ENCODE assay signal across 8 mouse cellular contexts in the genomic region with DNA sequence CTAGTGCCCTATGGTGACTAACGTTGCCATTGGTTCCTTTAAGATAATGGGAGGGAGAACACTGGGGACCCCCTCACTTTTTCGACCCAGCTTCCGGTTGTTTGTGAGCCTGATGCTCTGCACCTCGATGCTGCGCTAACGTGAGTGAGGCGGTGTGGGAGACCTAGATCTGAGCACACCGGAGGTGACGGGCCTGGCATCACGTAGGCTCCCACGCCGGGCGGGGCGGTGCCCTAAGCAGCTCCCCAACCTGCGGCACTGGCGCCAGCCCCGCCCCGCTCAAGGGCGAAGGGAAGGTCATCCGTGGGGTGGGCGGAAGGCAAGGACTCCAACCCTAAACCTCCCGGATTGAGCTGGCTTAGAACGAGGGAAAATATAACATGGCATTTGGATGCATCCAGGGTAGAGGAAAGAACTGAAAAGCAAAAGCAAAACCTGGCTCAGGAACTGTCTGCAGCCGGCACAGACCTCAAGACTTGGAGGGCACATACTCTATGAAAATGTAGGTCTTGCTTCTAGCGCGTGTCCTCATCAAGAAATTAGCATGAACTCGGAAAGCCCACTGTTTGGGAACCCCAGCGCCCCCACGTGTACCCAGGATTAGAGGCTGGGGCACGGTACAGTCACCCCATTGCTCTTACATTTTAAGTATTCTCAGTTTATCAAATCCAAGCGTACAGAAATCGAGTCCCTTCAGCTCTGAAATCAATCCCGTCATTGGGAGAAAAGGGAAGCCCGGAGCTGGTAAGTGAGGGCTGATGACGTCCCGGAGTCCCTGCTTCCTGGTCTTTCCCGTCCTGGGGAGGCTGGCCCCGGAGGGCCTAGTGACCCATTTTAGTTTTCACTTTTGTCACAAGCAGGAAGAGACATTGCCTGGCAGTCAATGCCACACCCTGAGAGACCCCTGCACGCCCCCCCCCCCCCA. TPM values are rescaled to one million over a fixed set of nuclear protein-coding genes. Genes with fewer than 3 reads are reported as not detected.
DNase-seq lines count a peak whose midpoint lies in the region; ATAC-seq lines count a peak whose summit lies in the region.

No protein-coding gene starts in this region.

- intact Hi-C loops in left cerebral cortex, postnatal 10 days (cut with DNase I): no loop called here

- H3K27ac ChIP-seq in forebrain, embryonic 15.5 days (replicated peaks): peak overlapping the region; percentile 62
- peak overlapping the region; percentile 88 for H3K27ac ChIP-seq in hindbrain, embryonic 16.5 days (ENCODE audit: low read depth, low read length)

- peak overlapping the region; percentile 70 for H3K9ac ChIP-seq in forebrain, embryonic 15.5 days (replicated peaks)
- peak overlapping the region; percentile 69 for H3K9ac ChIP-seq in hindbrain, embryonic 16.5 days (ENCODE audit: low read depth, low read length)

- H3K36me3 ChIP-seq in forebrain, embryonic 15.5 days: no peaks in the 10 kb centered on the region
- H3K36me3 ChIP-seq in hindbrain, embryonic 16.5 days (ENCODE audit: control insufficient read depth, insufficient read depth, low read length): peaks cover 2% of the 10 kb centered on the region; the same call in 1 of the 2 replicates

- 1% methylated on average over 39 of the region's 39 CpGs for WGBS in forebrain, embryonic 15.5 days
- under 1% methylated on average over 39 of the region's 39 CpGs for WGBS in hindbrain, embryonic 16.5 days

- H3K27me3 ChIP-seq in forebrain, embryonic 15.5 days: no peaks in the 10 kb centered on the region
- H3K27me3 ChIP-seq in hindbrain, embryonic 16.5 days (replicated peaks; ENCODE audit: control insufficient read depth, insufficient read depth, low read length): no peaks in the 10 kb centered on the region

- H3K4me2 ChIP-seq in forebrain, embryonic 15.5 days (replicated peaks): peak overlapping the region; percentile 100
- H3K4me2 ChIP-seq in hindbrain, embryonic 16.5 days (ENCODE audit: low read length): peak overlapping the region; percentile 94

- H3K4me3 ChIP-seq in forebrain, embryonic 15.5 days: peak overlapping the region; percentile 69
- H3K4me3 ChIP-seq in hindbrain, embryonic 16.5 days (ENCODE audit: low read length): peak overlapping the region; percentile 81

- peak; percentile 73 for ATAC-seq in cerebellum, adult (ENCODE audit: insufficient number of reproducible peaks, low FRiP score, low TSS enrichment)
- ATAC-seq in forebrain, embryonic 15.5 days (replicated peaks): peak; percentile 35
- ATAC-seq in hindbrain, embryonic 16.5 days: peak; percentile 72
- ATAC-seq in megakaryocyte, adult 5-6 weeks (ENCODE audit: poor library complexity, severe bottlenecking): peak; percentile 54

- H3K4me1 ChIP-seq in forebrain, embryonic 15.5 days: 0 out of 2 replicates have a peak, but pooled peaks cover 11% of the 10 kb centered on the region
- peaks cover 13% of the 10 kb centered on the region for H3K4me1 ChIP-seq in hindbrain, embryonic 16.5 days (ENCODE audit: control insufficient read depth, insufficient read depth, low read depth, low read length)

- no peaks in the 10 kb centered on the region for H3K9me3 ChIP-seq in forebrain, embryonic 15.5 days
- H3K9me3 ChIP-seq in hindbrain, embryonic 16.5 days (ENCODE audit: control insufficient read depth, low read length): no peaks in the 10 kb centered on the region

- DNase-seq in gastrocnemius, adult 18-20 months (ENCODE audit: low spot score): peak; percentile 21
- DNase-seq in gastrocnemius, postnatal 10 days: no peak
- DNase-seq in left cerebral cortex, postnatal 10 days (ENCODE audit: extremely low spot score in 1 of 2, low spot score in 2 of 2): peak; percentile 25 to 75
- DNase-seq in right cerebral cortex, postnatal 10 days (ENCODE audit: low spot score in 2 of 2): peak; percentile 70 to 80

RNA-seq across cellular contexts. Expression of a gene that starts 1.2 kb away (rescaled TPM):
- total RNA-seq in gastrocnemius, adult 18-20 months (2021): 1 to 10 TPM; 4.6 to 7.9 TPM
- 1 to 10 TPM; 8.1 to 9.9 TPM for total RNA-seq in gastrocnemius, postnatal 10 days (2021)
- 163 and 165 TPM in 2 replicates for polyA plus RNA-seq in forebrain, embryonic 15.5 days (2015; fragmentation: Nextera tagmentation; extraction: Ambion mirVana)
- polyA plus RNA-seq in hindbrain, embryonic 16.5 days (2015; fragmentation: Nextera tagmentation; extraction: Ambion mirVana): 507 and 556 TPM in 2 replicates
- total RNA-seq in left cerebral cortex, postnatal 10 days (2021): 100 to 1,000 TPM; 376 to 387 TPM
- 51.1 and 66.3 TPM in 2 replicates for total RNA-seq in megakaryocyte, adult 5-6 weeks (2015)
- total RNA-seq in megakaryocyte, adult 5-6 weeks (2017): 90.5 and 94.6 TPM in 2 replicates

Comparison
In these comparisons a context has a peak if more than half of its experiments do, and no peak if none do; other contexts are left out.
1. RNA of a gene that starts 1.2 kb away (total RNA-seq): 376 to 387 TPM in left cerebral cortex, postnatal 10 days and 51.1 to 94.6 TPM in megakaryocyte, adult 5-6 weeks; 8.1 to 9.9 TPM in gastrocnemius, postnatal 10 days and 4.6 to 7.9 TPM in gastrocnemius, adult 18-20 months; every median in the first group is over 4 times any median in the second.
2. Peak in every context shown above with its lines, with median percentiles within 50 percentile points of each other: ATAC-seq.